Mouse (Mus musculus) embryo, embryonic 11.5 days (tissue): ENCODE measurements at regions not wholly inside any gene's neighbourhood (a gene's known extent, or its start where the extent isn't known, plus 50 kb on each side); places are given as distances from the start of the nearest gene placed in this dataset.
A peak's percentile ranks its signal among the peaks of the same experiment; 100 is the strongest.
"Not testable (repeated sequence)": the region's sequence is repeated elsewhere in the genome, so short reads cannot be mapped to it uniquely, and the experiment has no call there.

Experiments
- DNase-seq: peaks from one replicate; pipeline ENCODE4 v3.0.0-alpha.2; 2012; ENCODE audit warnings: low read depth, low spot score

- DNase-seq: no peak
Observed at GRCm38 (mm10) chr2:21976337-21976736, 251.0 kb upstream of the Myo3a start.

GRCm38 (mm10) chr2:21976831-21977230, 250.5 kb upstream of the Myo3a start:
- DNase-seq: no peak

- no peak for DNase-seq
Observed at GRCm38 (mm10) chr2:21980177-21980576, 247.1 kb upstream of the Myo3a start.

GRCm38 (mm10) chr2:22024438-22024837, 202.9 kb upstream of the Myo3a start:
- DNase-seq: no peak

- no peak for DNase-seq
Observed at GRCm38 (mm10) chr2:22026794-22027193, 200.5 kb upstream of the Myo3a start.

GRCm38 (mm10) chr2:22028569-22028968, 198.7 kb upstream of the Myo3a start:
- no peak for DNase-seq

- DNase-seq: no peak
Observed at GRCm38 (mm10) chr2:22029022-22029803, 198.1 kb upstream of the Myo3a start.

GRCm38 (mm10) chr2:22029804-22030194, 197.5 kb upstream of the Myo3a start:
- DNase-seq: no peak

- DNase-seq: no peak
Observed at GRCm38 (mm10) chr2:22036841-22037240, 190.5 kb upstream of the Myo3a start.

GRCm38 (mm10) chr2:22038780-22039179, 188.5 kb upstream of the Myo3a start:
- no peak for DNase-seq

GRCm38 (mm10) chr2:22043937-22044336, 183.4 kb upstream of the Myo3a start:
- not testable (repeated sequence) for DNase-seq

- no peak for DNase-seq
Observed at GRCm38 (mm10) chr2:22044949-22045348, 182.4 kb upstream of the Myo3a start.

GRCm38 (mm10) chr2:22047465-22047864, 179.8 kb upstream of the Myo3a start:
- no peak for DNase-seq

GRCm38 (mm10) chr2:22066535-22066934, 160.8 kb upstream of the Myo3a start:
- DNase-seq: no peak

GRCm38 (mm10) chr2:22096848-22097247, 130.5 kb upstream of the Myo3a start:
- no peak for DNase-seq

- peak; percentile 14 for DNase-seq
Observed at GRCm38 (mm10) chr2:22105150-22105549, 122.2 kb upstream of the Myo3a start.

- no peak for DNase-seq
Observed at GRCm38 (mm10) chr2:22149721-22150120, 77.6 kb upstream of the Myo3a start.

- DNase-seq: no peak
Observed at GRCm38 (mm10) chr2:22156576-22156975, 70.7 kb upstream of the Myo3a start.

GRCm38 (mm10) chr2:22165443-22165842, 61.9 kb upstream of the Myo3a start:
- DNase-seq: no peak

GRCm38 (mm10) chr2:22165919-22166318, 61.4 kb upstream of the Myo3a start:
- DNase-seq: no peak
